Mouse (Mus musculus) CH12.LX (cell line): ENCODE measurements at regions not wholly inside any gene's neighbourhood (a gene's known extent, or its start where the extent isn't known, plus 50 kb on each side); places are given as distances from the start of the nearest gene placed in this dataset.

Experiments used
- DNase-seq: peaks from one replicate; pipeline ENCODE4 v3.0.0-alpha.2; 2013; ENCODE audit errors: extremely low read depth
- H3K27ac ChIP-seq: 2 replicates; pipeline ENCODE4 v1.5.1; 2012; ENCODE audit warnings: low read depth, mild to moderate bottlenecking, control low read depth, moderate library complexity; ENCODE audit not compliant: insufficient read depth
- H3K27me3 ChIP-seq: replicated peaks from 2 replicates; pipeline ENCODE3; 2012; ENCODE audit warnings: inconsistent platforms
- H3K36me3 ChIP-seq, 2 experiments: replicated peaks in 1 of 2; 2 replicates each; pipeline versions ENCODE3 to v1.6.1; 2012; ENCODE audit warnings: inconsistent platforms in 1 of 2, low read length in 1 of 2, mild to moderate bottlenecking in 1 of 2, mixed read lengths in 1 of 2, moderate library complexity in 1 of 2; ENCODE audit not compliant: control insufficient read depth in 1 of 2, insufficient read depth in 1 of 2
- H3K4me1 ChIP-seq, 2 experiments: 2 replicates each; pipeline ENCODE4 v1.6.1; 2012; ENCODE audit warnings: inconsistent platforms in 1 of 2, moderate library complexity in 1 of 2; ENCODE audit not compliant: insufficient read depth in 2 of 2, control insufficient read depth in 1 of 2
- H3K4me2 ChIP-seq: 2 replicates; pipeline ENCODE4 v1.6.1; 2012; ENCODE audit warnings: low read depth, mild to moderate bottlenecking, control low read depth; ENCODE audit not compliant: poor library complexity, insufficient read depth, severe bottlenecking
- H3K4me3 ChIP-seq, 3 experiments: fragments of 150-350 bp in 1 of 3; sonication (generic) in 1 of 3; replicated peaks in 1 of 3; 2 replicates each; pipeline versions ENCODE3 to v1.5.1; 2011 to 2012; ENCODE audit warnings: low read depth in 2 of 3, low read length in 2 of 3, mild to moderate bottlenecking in 2 of 3, moderate library complexity in 2 of 3, control low read depth in 1 of 3, improper control_type of control experiment in 1 of 3, inconsistent platforms in 1 of 3, mixed read lengths in 1 of 3; ENCODE audit not compliant: poor library complexity in 1 of 3
- H3K79me2 ChIP-seq: replicated peaks from 2 replicates; pipeline ENCODE4 v1.6.1; 2012; ENCODE audit warnings: mild to moderate bottlenecking, moderate library complexity; ENCODE audit not compliant: control insufficient read depth, poor library complexity, insufficient read depth, severe bottlenecking; ENCODE audit errors: extremely low read depth
- H3K9ac ChIP-seq: 2 replicates; pipeline ENCODE4 v1.6.1; 2012; ENCODE audit warnings: low read depth, mild to moderate bottlenecking, control low read depth, moderate library complexity; ENCODE audit not compliant: insufficient read depth
- H3K9me3 ChIP-seq: replicated peaks from 2 replicates; pipeline ENCODE3; 2012; ENCODE audit warnings: low read length, inconsistent platforms, mixed read lengths
- BHLHE40 ChIP-seq: IDR thresholded peaks from 2 replicates; pipeline ENCODE4 v1.6.1; 2011; ENCODE audit warnings: mild to moderate bottlenecking, low read depth, low read length, improper control_type of control experiment
- CHD1 ChIP-seq: IDR thresholded peaks from 2 replicates; pipeline ENCODE4 v1.6.1; 2012; ENCODE audit warnings: low read depth, low read length, improper control_type of control experiment, inconsistent platforms
- CHD2 ChIP-seq: IDR thresholded peaks from 2 replicates; pipeline ENCODE4 v1.6.1; 2011; ENCODE audit warnings: low read length, improper control_type of control experiment
- CTCF ChIP-seq, 2 experiments: IDR thresholded peaks in 1 of 2; conservative IDR thresholded peaks in 1 of 2; 2 replicates each; pipeline ENCODE4 v1.5.1; 2011 to 2012; ENCODE audit warnings: low read depth in 2 of 2, low read length in 2 of 2, improper control_type of control experiment in 1 of 2, inconsistent platforms in 1 of 2, mild to moderate bottlenecking in 1 of 2, moderate library complexity in 1 of 2
- E2F4 ChIP-seq: IDR thresholded peaks from 2 replicates; pipeline ENCODE4 v1.6.1; 2011; ENCODE audit warnings: low read depth, low read length, improper control_type of control experiment; ENCODE audit not compliant: insufficient replicate concordance
- ELF1 ChIP-seq: IDR thresholded peaks from 2 replicates; pipeline ENCODE4 v1.6.1; 2014; ENCODE audit warnings: low read depth, mild to moderate bottlenecking, inconsistent platforms, low read length, improper control_type of control experiment
- EP300 ChIP-seq: IDR thresholded peaks from 2 replicates; pipeline ENCODE4 v1.6.1; 2011; ENCODE audit warnings: low read length, improper control_type of control experiment
- ETS1 ChIP-seq: conservative IDR thresholded peaks from 2 replicates; pipeline ENCODE4 v1.6.1; 2012; ENCODE audit warnings: low read depth, mild to moderate bottlenecking, inconsistent platforms, low read length, improper control_type of control experiment, moderate library complexity
- GABPA ChIP-seq: IDR thresholded peaks from 2 replicates; pipeline ENCODE4 v1.6.1; 2012; ENCODE audit warnings: low read depth, low read length, improper control_type of control experiment, inconsistent platforms; ENCODE audit not compliant: insufficient replicate concordance
- HCFC1 ChIP-seq: IDR thresholded peaks from 2 replicates; pipeline ENCODE4 v1.6.1; 2012; ENCODE audit warnings: low read depth, mild to moderate bottlenecking, inconsistent platforms, low read length, improper control_type of control experiment
- IRF4 ChIP-seq: IDR thresholded peaks from 2 replicates; pipeline ENCODE4 v1.6.1; 2014; ENCODE audit warnings: low read depth, mild to moderate bottlenecking, inconsistent platforms, low read length, improper control_type of control experiment
- JUN ChIP-seq: IDR thresholded peaks from 2 replicates; pipeline ENCODE4 v1.6.1; 2011; ENCODE audit warnings: low read depth, mild to moderate bottlenecking, low read length, improper control_type of control experiment, moderate library complexity; ENCODE audit not compliant: insufficient read depth
- JUND ChIP-seq: conservative IDR thresholded peaks from 2 replicates; pipeline ENCODE4 v1.6.1; 2011; ENCODE audit warnings: low read depth, low read length, improper control_type of control experiment
- KAT2A ChIP-seq: IDR thresholded peaks from 2 replicates; pipeline ENCODE4 v1.6.1; 2012; ENCODE audit warnings: low read length, improper control_type of control experiment, inconsistent platforms; ENCODE audit not compliant: insufficient replicate concordance
- MAFK ChIP-seq: IDR thresholded peaks from 2 replicates; pipeline ENCODE4 v1.6.1; 2011; ENCODE audit warnings: low read length, improper control_type of control experiment; ENCODE audit not compliant: insufficient replicate concordance
- MAX ChIP-seq: IDR thresholded peaks from 2 replicates; pipeline ENCODE4 v1.6.1; 2011; ENCODE audit warnings: low read length, improper control_type of control experiment
- MAZ ChIP-seq: IDR thresholded peaks from 2 replicates; pipeline ENCODE4 v1.6.1; 2012; ENCODE audit warnings: low read depth, mild to moderate bottlenecking, inconsistent platforms, low read length, improper control_type of control experiment, moderate library complexity
- MEF2A ChIP-seq: IDR thresholded peaks from 2 replicates; pipeline ENCODE4 v1.6.1; 2014; ENCODE audit warnings: low read depth, mild to moderate bottlenecking, inconsistent platforms, low read length, improper control_type of control experiment, borderline replicate concordance
- MYC ChIP-seq: IDR thresholded peaks from 2 replicates; pipeline ENCODE4 v1.6.1; 2011; ENCODE audit warnings: low read depth, mild to moderate bottlenecking, improper control_type of control experiment, low read length
- NRF1 ChIP-seq: IDR thresholded peaks from 2 replicates; pipeline ENCODE4 v1.6.1; 2014; ENCODE audit warnings: low read depth, mild to moderate bottlenecking, inconsistent platforms, low read length, improper control_type of control experiment, moderate library complexity
- RAD21 ChIP-seq: IDR thresholded peaks from 2 replicates; pipeline ENCODE4 v1.6.1; 2011; ENCODE audit warnings: low read depth, mild to moderate bottlenecking, low read length, improper control_type of control experiment, moderate library complexity
- RCOR1 ChIP-seq: conservative IDR thresholded peaks from 2 replicates; pipeline ENCODE4 v1.6.1; 2012; ENCODE audit warnings: low read depth, mild to moderate bottlenecking, inconsistent platforms, low read length, improper control_type of control experiment
- SMC3 ChIP-seq: IDR thresholded peaks from 2 replicates; pipeline ENCODE4 v1.6.1; 2011; ENCODE audit warnings: low read depth, low read length, improper control_type of control experiment
- TBP ChIP-seq: conservative IDR thresholded peaks from 2 replicates; pipeline ENCODE4 v1.6.1; 2011; ENCODE audit warnings: low read depth, low read length, improper control_type of control experiment
- UBTF ChIP-seq: IDR thresholded peaks from 2 replicates; pipeline ENCODE4 v1.6.1; 2012; ENCODE audit warnings: low read depth, mild to moderate bottlenecking, inconsistent platforms, low read length, improper control_type of control experiment, moderate library complexity
- USF2 ChIP-seq: conservative IDR thresholded peaks from 2 replicates; pipeline ENCODE4 v1.6.1; 2011; ENCODE audit warnings: low read depth, low read length, improper control_type of control experiment
- ZKSCAN1 ChIP-seq: IDR thresholded peaks from 2 replicates; pipeline ENCODE4 v1.6.1; 2012; ENCODE audit warnings: low read depth, inconsistent platforms, low read length, improper control_type of control experiment, borderline replicate concordance
- ZMIZ1 ChIP-seq: IDR thresholded peaks from 2 replicates; pipeline ENCODE4 v1.6.1; 2012; ENCODE audit warnings: low read depth, mild to moderate bottlenecking, inconsistent platforms, low read length, improper control_type of control experiment
- dilution Hi-C: fragments of 300-500 bp; cut with MboI; formaldehyde crosslinking; loops from 2 replicates; pipeline ENCODE4 v1.14.3; 2020; ENCODE audit warnings: low sequenced_read_pairs; ENCODE audit not compliant: extremely low pct_unique_long_range_greater_than_20kb, extremely low pct_ligation_motif_present
- in situ Hi-C: fragments of 300-500 bp; cut with MboI; formaldehyde crosslinking; loops from 3 replicates; pipeline ENCODE4 v1.14.3; 2019; ENCODE audit warnings: low sequenced_read_pairs, low pct_ligation_motif_present, low pct_unique_long_range_greater_than_20kb, mixed read lengths

- no peak for DNase-seq
- no peaks in the 10 kb centered on the region for H3K79me2 ChIP-seq
- no peak overlapping the region for H3K27ac ChIP-seq
- peaks cover 0 to 2% of the 10 kb centered on the region in 2 experiments; a peak in 1 of 4 replicates for H3K4me1 ChIP-seq
- H3K4me3 ChIP-seq = no peak overlapping the region
- no peaks in the 10 kb centered on the region for H3K27me3 ChIP-seq
- dilution Hi-C loops (no loop called here), in situ Hi-C loops (no loop called here)
- TF ChIP-seq SMC3 (no peak), UBTF (no peak), ZKSCAN1 (no peak), ETS1 (no peak), GABPA (no peak), USF2 (no peak), KAT2A (no peak), BHLHE40 (no peak), NRF1 (no peak), MYC (no peak), CTCF (conservative IDR thresholded peaks at IDR 0.05 in 1 of 2, IDR thresholded peaks at IDR 0.05 in 1 of 2; ENCODE audit: low read depth in 2 of 2, low read length in 2 of 2) (no peak), EP300 (no peak), MAX (no peak), ELF1 (no peak), JUND (no peak), HCFC1 (no peak), CHD1 (no peak)
- no peak overlapping the region for H3K4me2 ChIP-seq
- no peaks in the 10 kb centered on the region for H3K9me3 ChIP-seq
- no peaks in the 10 kb centered on the region for H3K36me3 ChIP-seq
- H3K9ac ChIP-seq = no peak overlapping the region
Measured at GRCm38 (mm10) chr11:111290537-111290936, 224.6 kb downstream of the Kcnj2 start.

- Histone ChIP-seq H3K27ac (no peak overlapping the region), H3K36me3 (no peaks in the 10 kb centered on the region), H3K9ac (no peak overlapping the region), H3K4me1 (no peaks in the 10 kb centered on the region), H3K4me3 (no peak overlapping the region), H3K4me2 (no peak overlapping the region), H3K27me3 (no peaks in the 10 kb centered on the region), H3K79me2 (no peaks in the 10 kb centered on the region), H3K9me3 (no peaks in the 10 kb centered on the region)
- TF ChIP-seq JUN (no peak), UBTF (no peak), TBP (no peak), RCOR1 (no peak), MAFK (no peak), EP300 (no peak), RAD21 (no peak), MEF2A (no peak), CTCF (conservative IDR thresholded peaks at IDR 0.05 in 1 of 2, IDR thresholded peaks at IDR 0.05 in 1 of 2; ENCODE audit: low read depth in 2 of 2, low read length in 2 of 2) (no peak), ZMIZ1 (no peak), E2F4 (no peak), ELF1 (no peak), CHD2 (no peak), IRF4 (no peak), ETS1 (no peak), MAZ (no peak), HCFC1 (no peak), MYC (no peak), GABPA (no peak)
- dilution Hi-C loops = no loop called here
- in situ Hi-C loops = no loop called here
- no peak for DNase-seq
Measured at GRCm38 (mm10) chr11:111296309-111296721, 230.4 kb downstream of the Kcnj2 start.
